Mouse (Mus musculus): ENCODE measurements around the gene Spata2l.
A peak's percentile ranks its signal among the peaks of the same experiment; 100 is the strongest.
"Not testable (repeated sequence)": the region's sequence is repeated elsewhere in the genome, so short reads cannot be mapped to it uniquely, and the experiment has no call there.

Gene Spata2l

DNA sequence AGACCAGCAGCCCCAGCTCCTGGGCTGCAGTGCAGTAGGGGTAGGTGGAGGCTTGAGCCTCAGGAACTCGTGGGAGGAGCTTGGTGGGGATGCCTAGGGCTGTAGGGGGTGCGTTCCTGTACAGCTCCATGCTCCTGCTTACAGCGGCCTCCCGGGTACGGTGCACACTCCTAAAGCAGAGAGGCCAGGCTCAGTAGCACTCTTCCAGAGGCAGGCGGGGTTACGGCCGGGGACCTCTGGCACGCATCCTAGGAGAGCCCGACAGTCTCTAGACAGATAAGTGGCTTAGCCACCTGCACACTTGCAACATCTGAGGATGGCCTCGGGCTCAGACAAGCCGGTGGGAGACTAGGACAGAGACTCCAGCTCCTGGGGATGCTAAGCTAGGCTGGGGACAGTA, 9.5 kb upstream of the Spata2l start:
- DNase-seq, result no peak

DNA sequence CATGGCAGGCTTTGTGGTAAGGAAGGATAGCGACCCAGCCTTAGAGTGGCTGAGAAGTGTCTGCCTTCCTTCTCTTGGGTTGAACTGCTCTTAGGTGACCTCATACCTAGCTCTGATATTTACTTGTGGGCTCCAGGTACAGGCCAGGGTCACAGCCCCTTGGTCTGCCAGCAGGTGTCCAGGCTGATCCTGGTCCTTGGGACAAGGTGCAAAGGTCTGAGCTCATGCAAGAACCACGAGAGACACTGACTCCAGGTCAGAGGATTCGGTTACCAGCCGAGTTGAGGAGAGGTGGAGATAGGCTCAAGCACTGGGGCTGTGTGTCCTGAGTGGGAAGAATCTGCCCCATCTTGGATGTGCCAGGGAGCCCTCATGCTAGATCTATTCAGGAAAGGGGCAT, 8.3 kb upstream of the Spata2l start:
- no peak for DNase-seq

GRCm38 (mm10) chr8:123243053-123243452, 7.0 kb upstream of the Spata2l start:
- DNase-seq, result no peak

GRCm38 (mm10) chr8:123242107-123242923, 6.3 kb upstream of the Spata2l start:
- DNase-seq, result no peak

- DNase-seq, result no peak
Observed at GRCm38 (mm10) chr8:123239398-123239797, 3.4 kb upstream of the Spata2l start.

DNA sequence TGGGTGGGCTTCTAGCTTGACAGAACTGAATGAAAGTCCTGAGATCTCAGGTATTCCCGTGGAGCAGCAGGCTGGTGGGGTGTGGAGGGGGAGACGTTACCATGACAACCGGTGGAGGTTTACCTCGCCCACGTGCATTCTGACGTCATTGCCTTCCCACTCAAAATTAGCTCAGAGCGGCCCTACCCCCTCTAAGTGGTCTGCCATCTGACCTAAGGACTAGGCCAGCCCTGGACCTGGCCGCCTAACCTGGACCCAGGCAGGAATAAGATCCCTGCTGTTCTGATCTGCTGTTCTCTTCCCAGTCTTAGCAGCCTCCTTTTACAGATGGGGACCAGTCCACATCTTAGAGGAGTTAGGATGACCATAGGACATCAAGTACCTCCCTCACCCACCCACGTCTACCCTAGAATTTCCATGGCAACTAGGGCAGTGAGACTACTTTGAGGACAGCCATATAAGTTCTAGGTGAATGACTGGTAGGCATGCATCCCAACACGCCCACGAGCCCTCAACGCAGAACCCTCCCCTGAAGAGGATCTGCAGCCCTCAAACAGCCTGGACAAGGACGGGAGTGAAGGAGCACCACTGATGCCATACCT, 1.0 kb downstream of the Spata2l start:
- DNase-seq, result peak; percentile 90

DNA sequence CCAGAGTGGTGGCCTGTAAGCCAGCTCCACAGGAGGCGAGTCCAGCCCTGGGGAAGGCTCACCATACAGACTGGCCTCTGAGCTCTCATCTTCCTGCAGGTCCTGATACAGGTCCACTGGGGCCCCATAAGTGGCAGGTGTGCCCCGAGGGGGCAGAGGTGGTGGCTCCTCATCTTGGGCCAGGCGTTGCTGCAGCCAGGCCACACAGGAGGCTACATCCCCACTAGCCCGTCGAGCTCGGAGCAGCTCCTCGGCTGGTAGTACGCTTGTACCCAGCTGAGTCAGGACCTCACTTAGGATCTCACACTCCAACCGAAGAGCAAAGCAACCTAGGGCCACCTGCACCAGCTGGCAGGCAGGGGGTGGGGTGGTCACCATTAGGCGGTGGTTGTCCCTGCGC, 2.3 kb downstream of the Spata2l start:
- no peak for DNase-seq

DNA sequence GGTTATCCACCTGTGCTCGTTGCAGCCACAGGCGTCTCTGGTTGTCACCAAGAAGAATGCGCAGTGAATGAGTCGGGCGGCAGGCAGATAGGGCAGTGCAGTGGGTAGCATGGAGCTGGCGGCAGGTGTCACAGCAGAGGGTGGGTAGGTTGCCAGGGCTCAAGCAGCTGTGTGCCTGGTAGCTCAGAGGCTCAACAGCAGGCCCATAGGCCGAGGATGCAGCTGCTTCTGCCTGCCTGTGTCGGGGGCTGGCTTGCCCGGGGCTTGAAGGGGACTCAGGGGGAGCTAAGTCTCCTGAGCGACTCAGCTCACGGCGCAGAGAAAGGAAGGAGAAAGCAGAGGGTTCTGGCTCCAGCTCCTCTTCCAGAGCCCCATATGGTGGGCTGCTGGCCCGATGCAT, 2.7 kb downstream of the Spata2l start:
- DNase-seq, result no peak

- peak; percentile 54 for DNase-seq
Observed at GRCm38 (mm10) chr8:123232553-123232952, 3.5 kb downstream of the Spata2l start.

DNA sequence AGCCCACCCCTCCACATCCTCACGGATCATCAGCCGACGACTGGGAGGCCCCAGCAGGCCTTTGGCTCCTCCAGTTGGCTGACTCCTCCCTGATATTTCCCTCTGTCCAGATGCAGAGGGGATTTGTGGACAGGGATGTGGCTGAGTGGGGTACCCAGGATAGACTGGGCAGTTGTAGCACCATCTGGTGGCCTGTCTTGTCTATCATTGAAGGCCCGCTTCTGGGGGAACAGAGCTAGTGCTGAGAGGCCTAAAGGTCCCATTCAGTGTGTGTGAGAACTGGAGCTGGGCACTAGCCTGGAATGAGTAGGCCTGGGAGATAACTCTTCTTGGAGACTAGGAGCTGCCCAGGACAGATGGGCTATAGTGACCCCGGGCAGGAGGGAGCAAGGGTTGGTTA, 4.3 kb downstream of the Spata2l start:
- no peak for DNase-seq

GRCm38 (mm10) chr8:123230326-123230725, 5.7 kb downstream of the Spata2l start:
- DNase-seq, result not testable (repeated sequence)

DNA sequence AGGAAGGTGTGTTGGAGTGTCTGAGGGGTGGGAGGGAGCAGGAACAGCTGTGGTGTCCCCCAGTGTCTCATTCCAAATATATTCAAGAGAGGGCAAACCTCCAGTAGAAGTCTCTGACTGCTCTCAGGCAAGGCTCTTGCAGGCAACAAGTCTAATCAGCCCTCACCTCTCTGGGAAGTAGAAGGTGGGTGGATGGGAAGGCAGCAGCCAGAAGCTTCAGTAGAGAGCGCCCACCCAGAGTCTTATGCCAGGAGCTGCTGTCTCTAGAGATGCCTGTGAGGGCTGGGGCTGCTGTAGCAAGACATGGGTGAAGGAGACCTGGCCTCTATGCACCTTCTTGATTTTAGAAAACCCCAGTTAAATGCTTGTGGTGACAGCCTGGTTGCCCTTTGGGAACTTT, 7.6 kb downstream of the Spata2l start:
- peak; percentile 48 for DNase-seq

GRCm38 (mm10) chr8:123224278-123225266, 11.5 kb downstream of the Spata2l start, which contains the start of gene Cdk10:
TSS of gene Cdk10 (plus strand) at chr8:123224842.
- peak; percentile 96 for DNase-seq

DNA sequence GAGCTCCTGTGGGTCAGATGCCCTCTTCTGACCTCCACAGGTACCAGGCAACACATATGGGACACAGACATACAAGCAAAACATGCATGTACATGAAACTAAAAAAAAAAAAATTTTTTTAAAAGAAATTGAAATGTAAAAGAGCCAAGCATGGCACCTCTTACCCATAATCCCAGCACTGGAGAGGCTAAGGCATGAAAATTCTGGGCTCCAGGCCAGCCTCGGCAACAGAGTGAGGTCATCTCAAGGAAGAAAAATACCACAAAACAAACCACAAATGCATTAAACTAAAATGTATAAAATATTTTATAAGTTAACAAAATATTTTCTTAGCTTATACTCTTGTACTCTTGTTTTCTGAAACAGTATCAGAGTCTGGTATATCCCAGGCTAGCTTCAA, 15.1 kb downstream of the Spata2l start:
- no peak for DNase-seq

GRCm38 (mm10) chr8:123215430-123215829, 20.6 kb downstream of the Spata2l start:
- DNase-seq, result no peak

GRCm38 (mm10) chr8:123213118-123213772, 22.8 kb downstream of the Spata2l start:
- DNase-seq, result no peak

DNA sequence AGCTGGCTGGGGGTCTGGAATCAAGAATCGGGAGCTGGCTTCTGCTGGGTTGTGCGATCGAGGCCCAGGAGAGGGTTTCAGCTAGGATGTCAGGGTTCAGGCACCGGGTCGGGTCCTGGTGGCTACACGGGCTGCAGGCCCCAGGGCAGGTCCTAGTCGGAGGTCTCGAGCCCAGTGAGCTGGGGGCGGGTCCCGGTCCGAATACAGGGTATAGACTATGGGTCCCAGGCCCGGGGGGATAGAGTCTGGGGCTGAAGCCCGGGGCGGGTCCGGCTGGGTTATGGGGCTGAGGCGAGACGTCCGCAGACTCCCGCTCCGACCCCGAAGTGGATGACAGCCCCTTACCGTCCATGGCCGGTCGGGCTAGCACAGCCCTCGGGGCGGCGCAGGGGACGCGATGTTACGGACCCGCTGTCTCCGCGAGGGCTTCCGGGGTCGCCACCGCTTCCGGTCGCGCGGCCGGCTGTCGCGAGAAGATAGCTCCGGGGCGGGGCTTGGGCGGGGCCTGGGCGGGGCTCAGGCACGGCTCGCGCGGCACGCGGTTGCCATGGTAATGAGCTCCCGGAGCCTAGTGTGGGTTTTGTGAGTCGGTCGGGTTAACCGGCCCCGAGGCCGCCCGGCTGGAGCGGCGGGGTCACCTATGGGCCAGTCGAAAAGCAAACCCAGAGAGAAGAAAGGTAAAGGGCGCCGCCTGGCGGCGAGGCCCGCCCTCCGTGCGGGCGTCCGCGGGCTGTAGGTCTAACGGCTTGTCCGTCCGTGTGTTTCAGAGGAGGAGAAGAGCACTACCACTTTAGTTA, 23.5 kb downstream of the Spata2l start, which contains the start of the genes Chmp1a and Spata33:
Gene Chmp1a, minus strand, starts transcription at position 443 of the 797 bp plus-strand sequence.
Gene Spata33, plus strand, starts transcription at position 512 of the 797 bp plus-strand sequence.
- DNase-seq, result peak; percentile 87

GRCm38 (mm10) chr8:123211876-123212275, 24.2 kb downstream of the Spata2l start:
- DNase-seq, result no peak

- no peak for DNase-seq
Observed at GRCm38 (mm10) chr8:123203571-123203970, 32.5 kb downstream of the Spata2l start.

- DNase-seq, result peak; percentile 52
Observed at GRCm38 (mm10) chr8:123202288-123202687, 33.7 kb downstream of the Spata2l start.

- no peak for DNase-seq
Observed at GRCm38 (mm10) chr8:123199864-123200263, 36.2 kb downstream of the Spata2l start.

Measured in right cerebral cortex, adult 18-20 months (tissue).